Mouse (Mus musculus) macrophage (primary cell): ENCODE data around the gene Ppp1r2. TPM values are rescaled to one million over a fixed set of nuclear protein-coding genes. Genes with fewer than 3 reads are reported as not detected.
"Not testable (repeated sequence)": the region's sequence is repeated elsewhere in the genome, so short reads cannot be mapped to it uniquely, and the experiment has no call there.

ENCODE experiments used
- H3K27ac ChIP-seq: fragments of 350-480 bp; formaldehyde crosslinking; 2 replicates; pipeline ENCODE4 v1.9.0; 2021
- H3K36me3 ChIP-seq: fragments of 350-480 bp; formaldehyde crosslinking; 2 replicates; pipeline ENCODE4 v1.9.0; 2021; ENCODE audit errors: inconsistent target
- H3K4me3 ChIP-seq: fragments of 350-480 bp; formaldehyde crosslinking; 2 replicates; pipeline ENCODE4 v1.9.0; 2021; ENCODE audit errors: inconsistent target
- H3K79me2 ChIP-seq: fragments of 350-480 bp; formaldehyde crosslinking; 2 replicates; pipeline ENCODE4 v1.9.0; 2021; ENCODE audit errors: inconsistent target
- WGBS: methylation state at CpG from one replicate; pipeline ENCODE4 v1.1.7; 2026; ENCODE audit warnings: inconsistent platforms; ENCODE audit not compliant: missing documents; 5-methylcytosine and 5-hydroxymethylcytosine counted together
- polyA plus RNA-seq: library from polyadenylated mRNA; stranded (reverse); fragments of 250-400 nt; gene quantifications from 3 replicates; pipeline ENCODE4 v1.2.4, GENCODE M21; 2018; ENCODE audit warnings: inconsistent platforms
- total RNA-seq, 78 experiments: library from RNA; depleted of rRNA; stranded (reverse); fragments of 250-400 nt; gene quantifications; 1 replicate in 9 of 78; 2 replicates in 24 of 78; 3 replicates in 43 of 78; 4 replicates in 2 of 78; pipeline ENCODE4 v1.2.4; 2018; ENCODE audit warnings: inconsistent platforms in 56 of 78

The Ppp1r2 gene
- 10 to 100 TPM; 16.9 to 45.7 (median 26.0) TPM for total RNA-seq (2018; cell fraction: chromatin; rRNA removed)
- total RNA-seq (2018; cell fraction: cytosol; rRNA removed) = 10 to 100 TPM; 40.4 to 69.8 (median 48.5) TPM
- total RNA-seq (2018; cell fraction: nucleus; rRNA removed) = 10 to 100 TPM; 20.3 to 48.3 (median 35.3) TPM
- polyA plus RNA-seq = 39.8 to 56.3 TPM (median 54.3 TPM) in 3 replicates

- Histone ChIP-seq H3K4me3 (peak within 1 kb of the TSS; percentile 65), H3K79me2 (peaks cover 46% of the 10 kb centered on the region), H3K27ac (peak within 1 kb of the TSS; percentile 52), H3K36me3 (no peaks in the 10 kb centered on the region)
- WGBS = under 1% methylated on average over 72 of the region's 83 CpGs
Observed at GRCm38 (mm10) chr16:31274674-31275460, at the start of gene Ppp1r2. Ppp1r2 (minus strand) TSS chr16:31275277.

GRCm38 (mm10) chr16:31321501-31321900 is 46.4 kb upstream of the Ppp1r2 start:
- WGBS = 86% methylated on average over 4 of the region's 4 CpGs
- no peaks in the 10 kb centered on the region for H3K36me3 ChIP-seq
- H3K79me2 ChIP-seq = no peaks in the 10 kb centered on the region
- no peak overlapping the region for H3K27ac ChIP-seq
- no peak overlapping the region for H3K4me3 ChIP-seq

- H3K4me3 ChIP-seq = no peak overlapping the region
- WGBS = 97% methylated on average over 7 of the region's 7 CpGs
Observed at GRCm38 (mm10) chr16:31320954-31321353, 45.9 kb upstream of the Ppp1r2 start.

GRCm38 (mm10) chr16:31319723-31320122 is 44.6 kb upstream of the Ppp1r2 start:
- 72% methylated on average over 3 of the region's 3 CpGs for WGBS
- H3K4me3 ChIP-seq, H3K27ac ChIP-seq, H3K79me2 ChIP-seq, H3K36me3 ChIP-seq: not testable (repeated sequence)

More at GRCm38 (mm10) chr16:31320954-31321353, 45.9 kb upstream of the Ppp1r2 start:
- no peak overlapping the region for H3K27ac ChIP-seq
- no peaks in the 10 kb centered on the region for H3K36me3 ChIP-seq
- no peaks in the 10 kb centered on the region for H3K79me2 ChIP-seq

- 93% methylated on average over 4 of the region's 4 CpGs for WGBS
- H3K36me3 ChIP-seq = no peaks in the 10 kb centered on the region
- no peak overlapping the region for H3K4me3 ChIP-seq
- no peaks in the 10 kb centered on the region for H3K79me2 ChIP-seq
- no peak overlapping the region for H3K27ac ChIP-seq
Observed at GRCm38 (mm10) chr16:31319316-31319715, 44.2 kb upstream of the Ppp1r2 start.

- WGBS = 73% methylated on average over 2 of the region's 2 CpGs
- no peaks in the 10 kb centered on the region for H3K36me3 ChIP-seq
- no peak overlapping the region for H3K27ac ChIP-seq
- H3K79me2 ChIP-seq = no peaks in the 10 kb centered on the region
- no peak overlapping the region for H3K4me3 ChIP-seq
Observed at GRCm38 (mm10) chr16:31318418-31318817, 43.3 kb upstream of the Ppp1r2 start.

GRCm38 (mm10) chr16:31316246-31317143 is 41.4 kb upstream of the Ppp1r2 start:
- WGBS = 60% methylated on average over 12 of the region's 12 CpGs
- not testable (repeated sequence) for H3K79me2 ChIP-seq, H3K36me3 ChIP-seq, H3K4me3 ChIP-seq, H3K27ac ChIP-seq

- no peak overlapping the region for H3K27ac ChIP-seq
- no peaks in the 10 kb centered on the region for H3K79me2 ChIP-seq
- WGBS = 91% methylated on average over 4 of the region's 4 CpGs
- H3K4me3 ChIP-seq = no peak overlapping the region
- no peaks in the 10 kb centered on the region for H3K36me3 ChIP-seq
Observed at GRCm38 (mm10) chr16:31315294-31315693, 40.2 kb upstream of the Ppp1r2 start.

GRCm38 (mm10) chr16:31314497-31315233 is 39.6 kb upstream of the Ppp1r2 start, which contains the start of gene Apod:
Apod (minus strand) TSS chr16:31314808.
- Histone ChIP-seq H3K36me3 (no peaks in the 10 kb centered on the region), H3K4me3 (no peak within 1 kb of the TSS), H3K27ac (no peak within 1 kb of the TSS), H3K79me2 (no peaks in the 10 kb centered on the region)
- 80% methylated on average over 8 of the region's 9 CpGs for whole genome bisulfite sequencing

GRCm38 (mm10) chr16:31313611-31314010 is 38.5 kb upstream of the Ppp1r2 start:
- H3K27ac ChIP-seq = no peak overlapping the region
- H3K4me3 ChIP-seq = no peak overlapping the region
- no peaks in the 10 kb centered on the region for H3K79me2 ChIP-seq
- 90% methylated on average over 2 of the region's 2 CpGs for WGBS
- H3K36me3 ChIP-seq = no peaks in the 10 kb centered on the region

- no peaks in the 10 kb centered on the region for H3K79me2 ChIP-seq
- H3K27ac ChIP-seq = no peak overlapping the region
- H3K4me3 ChIP-seq = no peak overlapping the region
- H3K36me3 ChIP-seq = no peaks in the 10 kb centered on the region
- WGBS = 63% methylated on average over 3 of the region's 3 CpGs
Observed at GRCm38 (mm10) chr16:31312296-31312695, 37.2 kb upstream of the Ppp1r2 start.

- H3K79me2 ChIP-seq = no peaks in the 10 kb centered on the region
- WGBS = 93% methylated on average over 5 of the region's 5 CpGs
Observed at GRCm38 (mm10) chr16:31305199-31305919, 30.3 kb upstream of the Ppp1r2 start.

GRCm38 (mm10) chr16:31303276-31303675 is 28.2 kb upstream of the Ppp1r2 start:
- H3K27ac ChIP-seq = no peak overlapping the region
- H3K79me2 ChIP-seq = no peaks in the 10 kb centered on the region
- H3K4me3 ChIP-seq = no peak overlapping the region
- WGBS = 89% methylated on average over 10 of the region's 10 CpGs
- no peaks in the 10 kb centered on the region for H3K36me3 ChIP-seq

More at GRCm38 (mm10) chr16:31305199-31305919, 30.3 kb upstream of the Ppp1r2 start:
- H3K27ac ChIP-seq = no peak overlapping the region
- no peaks in the 10 kb centered on the region for H3K36me3 ChIP-seq
- no peak overlapping the region for H3K4me3 ChIP-seq
